Mouse (Mus musculus) embryonic fibroblast, embryonic 13.5 days (primary cell): Measurements from ENCODE around the gene Fkrp.

Experiments
- CTCF ChIP-seq: IDR thresholded peaks from 2 replicates; pipeline ENCODE4 v1.5.1; 2011; ENCODE audit warnings: mild to moderate bottlenecking, control low read depth, low read length, moderate library complexity, borderline replicate concordance; ENCODE audit not compliant: insufficient read depth
- POLR2A ChIP-seq: IDR thresholded peaks from 2 replicates; pipeline ENCODE4 v1.6.1; 2011; ENCODE audit warnings: low read depth, mild to moderate bottlenecking, control low read depth, low read length, moderate library complexity

DNA sequence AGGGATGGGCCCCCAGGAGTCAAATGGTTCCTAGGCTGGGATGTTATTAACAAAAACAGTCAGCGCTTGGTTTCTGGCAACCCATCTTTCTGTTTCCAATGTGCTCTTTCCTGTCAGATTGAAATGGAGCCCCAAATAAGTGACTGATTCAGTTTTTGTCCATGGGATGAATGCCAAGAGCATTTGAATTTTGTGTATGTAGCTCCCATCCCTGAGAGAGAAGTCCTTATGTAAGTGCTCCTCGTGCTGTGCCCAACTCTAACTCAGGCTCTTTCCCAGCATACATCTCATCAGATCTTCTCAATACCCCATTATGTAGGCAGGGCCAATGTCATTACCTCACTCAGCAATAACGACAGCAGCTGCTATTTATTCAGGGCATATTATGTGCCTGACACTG is 1.2 kb upstream of the Fkrp start:
- no peak for TF ChIP-seq CTCF
- no peak for TF ChIP-seq POLR2A
